Mouse (Mus musculus): ENCODE results near the gene Skap2.

The Skap2 gene

GRCm38 (mm10) chr6:51838177-51838576 lies 174.2 kb downstream of the Skap2 start:
- DNase-seq, result no peak

- DNase-seq, result no peak
These were observed 179.0 kb downstream of the Skap2 start for GRCm38 (mm10) chr6:51833362-51833761.

- no peak for DNase-seq
These were observed 186.7 kb downstream of the Skap2 start for GRCm38 (mm10) chr6:51825621-51826021.

- DNase-seq, result no peak
These were observed 188.1 kb downstream of the Skap2 start for GRCm38 (mm10) chr6:51824136-51824830.

- DNase-seq, result no peak
These were observed 190.3 kb downstream of the Skap2 start for GRCm38 (mm10) chr6:51822049-51822448.

GRCm38 (mm10) chr6:51820853-51821252 lies 191.5 kb downstream of the Skap2 start:
- DNase-seq, result no peak

- no peak for DNase-seq
These were observed 195.3 kb downstream of the Skap2 start for GRCm38 (mm10) chr6:51816892-51817621.

- no peak for DNase-seq
These were observed 201.4 kb downstream of the Skap2 start for GRCm38 (mm10) chr6:51810906-51811305.

GRCm38 (mm10) chr6:51809164-51809824 lies 203.1 kb downstream of the Skap2 start:
- DNase-seq, result no peak

- no peak for DNase-seq
These were observed 204.3 kb downstream of the Skap2 start for GRCm38 (mm10) chr6:51808011-51808410.

Measured in thymus, postnatal 36 days (tissue).